Mouse (Mus musculus): ENCODE measurements around the gene Sdr16c6. TPM values are rescaled to one million over a fixed set of nuclear protein-coding genes. Genes with fewer than 3 reads are reported as not detected.

Sdr16c6 gene
- total RNA-seq (2023), result not detected in 4 replicates

DNA sequence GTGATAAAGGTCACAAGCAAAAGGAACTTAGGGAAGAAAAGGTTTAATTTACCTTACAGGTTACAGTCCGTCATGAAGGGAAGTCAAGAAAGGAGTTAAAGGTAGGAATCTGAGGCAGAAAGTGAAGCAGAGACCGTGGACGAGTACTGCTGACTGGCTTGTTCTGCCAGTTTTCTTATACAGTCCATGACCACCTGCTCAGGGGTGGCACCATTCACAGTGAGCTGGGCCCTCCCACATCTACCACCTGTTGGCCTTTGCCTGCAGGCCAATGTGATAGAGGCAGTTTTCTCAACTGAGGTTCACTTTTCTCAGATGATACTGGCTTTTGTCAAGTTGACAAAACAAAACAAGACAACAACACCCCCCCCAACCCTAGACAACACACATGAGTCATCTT is at the start of gene Sdr16c6:
TSS of gene Sdr16c6 (minus strand) at position 151 of the 400 bp plus-strand sequence.

Other genes with a start within 250 kb of the Sdr16c6 start
- gene Gm11808, start 103.9 kb downstream of the Sdr16c6 start, total RNA-seq (2023), result 266 to 452 TPM (median 332 TPM) in 4 replicates

Measured in B cell, adult 62 days (primary cell).